Mouse (Mus musculus) adrenal gland, postnatal 0 days (tissue): ENCODE results near the gene Pdpk1. TPM values are rescaled to one million over a fixed set of nuclear protein-coding genes. Genes with fewer than 3 reads are reported as not detected.

ENCODE experiments used
- polyA plus RNA-seq: library from polyadenylated mRNA; unstranded; fragments of >200 nt; fragmentation: Nextera tagmentation; extraction: Ambion mirVana; gene quantifications from 2 replicates; pipeline ENCODE4 v1.2.1, GENCODE M21; 2015

The Pdpk1 gene
- polyA plus RNA-seq = 23.3 and 31.5 TPM in 2 replicates

GRCm38 (mm10) chr17:24150824-24151223, at the start of gene Pdpk1:
Gene Pdpk1, minus strand, starts transcription at chr17:24150924.

DNA sequence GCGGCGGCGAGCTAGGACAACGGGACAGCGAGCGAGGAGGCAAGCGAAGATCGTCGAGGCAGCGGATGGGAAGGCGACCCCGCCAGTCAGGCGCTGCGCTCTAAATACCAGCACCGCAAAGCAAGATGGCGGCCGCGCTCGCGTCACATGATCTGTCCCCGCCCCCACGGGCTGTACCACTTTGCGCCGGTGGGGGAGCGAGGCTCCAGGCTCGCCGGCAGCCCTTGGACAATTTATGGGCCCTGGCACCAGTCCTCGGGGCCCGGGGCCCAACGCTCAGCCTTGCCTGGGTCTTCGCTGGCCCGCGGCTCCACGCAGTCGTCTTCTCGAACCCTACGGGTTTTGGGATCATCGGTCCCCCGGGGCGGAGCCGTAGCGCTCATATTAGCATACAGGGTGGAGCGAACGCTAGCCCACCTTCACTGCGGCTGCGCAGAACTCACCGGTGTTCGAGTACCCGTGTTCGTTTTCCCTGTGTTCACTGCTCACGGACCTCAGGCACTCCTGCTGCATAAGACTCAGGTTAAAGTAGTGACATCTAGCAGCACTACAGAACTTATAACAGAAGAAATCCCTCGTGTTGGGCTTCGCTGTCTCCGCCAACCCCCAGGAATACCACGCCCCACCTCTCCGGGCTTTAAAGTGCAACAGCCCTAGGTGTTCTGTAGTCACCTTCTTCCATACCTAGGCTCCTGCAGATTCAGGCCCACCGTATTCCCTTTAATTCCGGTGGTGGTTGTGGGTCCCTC, 18.8 kb upstream of the Pdpk1 start, which contains the start of gene Atp6v0c:
Atp6v0c (minus strand) TSS at position 386 of the 749 bp plus-strand sequence.

DNA sequence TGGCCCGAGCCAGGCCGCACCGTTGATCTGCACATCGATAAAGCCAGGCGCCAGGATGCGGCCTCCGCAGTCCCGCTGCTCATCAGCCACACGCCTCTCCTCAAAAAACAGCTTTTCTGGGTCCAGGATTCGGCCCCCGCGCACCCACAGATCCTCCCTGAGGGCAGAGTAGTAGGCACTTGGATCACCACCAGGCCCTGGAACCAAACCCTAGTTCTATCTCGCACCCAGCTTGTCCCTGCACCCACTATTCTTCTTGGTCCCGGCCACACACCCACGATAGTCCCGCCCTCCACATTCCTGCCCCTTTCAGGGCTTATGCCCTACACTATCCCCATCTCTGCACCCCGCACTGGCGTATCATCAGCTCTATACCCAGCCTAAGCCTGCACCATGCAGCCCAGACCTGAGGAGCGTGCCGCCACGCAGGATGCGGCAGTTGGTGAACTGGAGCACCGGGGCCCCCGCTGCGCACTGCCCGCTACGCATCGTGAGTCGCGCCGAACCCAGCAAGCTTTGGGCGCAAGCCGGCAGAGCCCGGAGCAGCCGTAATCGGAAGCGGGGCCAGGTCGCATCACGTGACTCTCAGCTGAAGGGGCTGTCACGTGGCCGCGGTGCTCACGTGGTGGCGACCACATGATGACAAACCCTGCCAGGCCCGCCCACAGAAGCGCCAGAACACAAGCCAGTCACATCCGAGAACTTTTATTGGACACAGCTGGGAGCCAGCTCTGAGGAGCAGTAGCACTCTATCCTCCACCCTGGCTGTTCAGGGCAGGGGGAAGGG, 12.6 kb upstream of the Pdpk1 start, which contains the start of gene Amdhd2:
Amdhd2 (minus strand) TSS at position 591 of the 787 bp plus-strand sequence.

DNA sequence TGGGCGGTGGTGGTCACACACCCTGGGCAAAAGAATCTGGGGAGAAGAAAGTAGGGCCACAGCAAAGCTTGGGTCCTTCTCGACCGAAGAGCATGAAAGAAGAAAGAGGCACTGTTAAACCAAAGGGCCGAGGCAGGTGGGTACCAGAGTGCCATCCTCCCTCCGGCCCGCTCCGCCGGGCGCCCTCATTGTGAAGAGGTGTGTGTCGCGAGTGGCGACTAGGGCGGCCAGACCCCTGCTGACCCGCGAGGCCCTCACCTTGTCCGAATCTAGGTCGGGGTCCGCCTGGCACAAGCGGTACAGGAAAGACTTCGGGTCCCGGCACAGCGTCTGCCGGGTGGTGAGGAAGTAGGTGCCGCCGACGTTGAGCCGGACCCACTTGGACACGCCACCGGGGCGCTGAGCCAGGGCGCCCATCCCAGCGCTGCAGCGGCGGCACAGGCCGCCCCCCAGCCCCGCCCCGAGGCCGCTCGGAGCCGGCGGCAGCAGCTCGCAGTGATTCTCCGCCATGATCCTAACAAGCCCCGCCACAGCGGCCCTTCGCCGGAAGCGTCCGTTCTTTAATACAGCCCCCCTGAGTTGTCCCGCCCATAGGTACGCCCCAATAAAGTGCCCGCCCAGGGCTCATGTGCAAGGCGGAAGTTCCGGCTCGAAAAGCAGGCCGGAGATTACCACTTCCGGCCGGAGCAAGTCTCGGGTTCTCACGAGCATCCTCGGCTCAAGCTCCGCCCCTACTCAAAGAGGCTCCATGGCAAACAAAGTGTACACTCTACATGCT, 77.6 kb downstream of the Pdpk1 start, which contains the start of gene Kctd5:
Kctd5 (minus strand) TSS at position 567 of the 778 bp plus-strand sequence.

DNA sequence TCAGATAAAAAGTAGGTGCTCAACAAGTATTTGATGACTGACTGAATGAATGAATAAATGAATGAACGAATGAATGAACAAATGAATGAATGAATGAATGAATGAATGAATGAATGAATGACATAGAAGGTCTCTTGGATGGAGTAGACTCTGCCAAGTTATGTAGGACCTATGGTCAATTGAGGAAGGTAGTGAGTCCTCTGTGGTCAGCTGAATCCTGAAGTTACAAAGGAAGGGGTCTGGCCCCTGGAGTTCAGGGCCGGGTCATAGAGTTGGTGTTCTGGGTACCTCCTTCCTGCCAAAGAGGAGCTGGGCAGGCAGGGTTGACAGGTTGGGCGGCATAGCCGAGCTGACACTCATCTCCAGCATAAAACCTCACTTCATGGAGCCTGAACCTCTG, 112.9 kb downstream of the Pdpk1 start, which contains the start of gene Prss27:
Prss27 (plus strand) TSS at position 301 of the 400 bp plus-strand sequence.

Other genes with a start within 250 kb of the Pdpk1 start
- gene Dcpp3, start 233.5 kb downstream of the Pdpk1 start, polyA plus RNA-seq = not detected in 2 replicates
- not detected in 2 replicates for gene Sbp, start 209.3 kb downstream of the Pdpk1 start, polyA plus RNA-seq
- not detected in 2 replicates for gene Sbpl, start 195.7 kb downstream of the Pdpk1 start, polyA plus RNA-seq
- gene Prss30, start 170.4 kb downstream of the Pdpk1 start, polyA plus RNA-seq = 0.14 TPM in 1 of 2 replicates, not detected in the other
- not detected in 2 replicates for gene Prss22, start 152.8 kb downstream of the Pdpk1 start, polyA plus RNA-seq
- 0.18 and 0.22 TPM in 2 replicates for gene Prss27, start 112.8 kb downstream of the Pdpk1 start, polyA plus RNA-seq
- gene Kctd5, start 77.4 kb downstream of the Pdpk1 start, polyA plus RNA-seq = 32.3 and 32.9 TPM in 2 replicates
- 35.0 and 47.9 TPM in 2 replicates for gene Amdhd2, start 12.8 kb upstream of the Pdpk1 start, polyA plus RNA-seq
- 589 and 650 TPM in 2 replicates for gene Atp6v0c, start 18.8 kb upstream of the Pdpk1 start, polyA plus RNA-seq
- gene Tbc1d24, start 54.6 kb upstream of the Pdpk1 start, polyA plus RNA-seq = 2.0 and 2.5 TPM in 2 replicates
- gene Ntn3, start 58.6 kb upstream of the Pdpk1 start, polyA plus RNA-seq = 3.9 and 5.7 TPM in 2 replicates
- 5.3 and 8.3 TPM in 2 replicates for gene Tedc2, start 69.9 kb upstream of the Pdpk1 start, polyA plus RNA-seq
- 8.1 and 10.8 TPM in 2 replicates for gene Ccnf, start 100.6 kb upstream of the Pdpk1 start, polyA plus RNA-seq
- gene Abca17, start 200.1 kb upstream of the Pdpk1 start, polyA plus RNA-seq = not detected in 2 replicates
- gene Abca3, start 201.0 kb upstream of the Pdpk1 start, polyA plus RNA-seq = 8.5 and 9.1 TPM in 2 replicates